Mouse (Mus musculus): ENCODE measurements around the gene Tbx15. TPM values are rescaled to one million over a fixed set of nuclear protein-coding genes. Genes with fewer than 3 reads are reported as not detected.

The Tbx15 gene
- polyA plus RNA-seq, 1 experiment, result not detected

DNA sequence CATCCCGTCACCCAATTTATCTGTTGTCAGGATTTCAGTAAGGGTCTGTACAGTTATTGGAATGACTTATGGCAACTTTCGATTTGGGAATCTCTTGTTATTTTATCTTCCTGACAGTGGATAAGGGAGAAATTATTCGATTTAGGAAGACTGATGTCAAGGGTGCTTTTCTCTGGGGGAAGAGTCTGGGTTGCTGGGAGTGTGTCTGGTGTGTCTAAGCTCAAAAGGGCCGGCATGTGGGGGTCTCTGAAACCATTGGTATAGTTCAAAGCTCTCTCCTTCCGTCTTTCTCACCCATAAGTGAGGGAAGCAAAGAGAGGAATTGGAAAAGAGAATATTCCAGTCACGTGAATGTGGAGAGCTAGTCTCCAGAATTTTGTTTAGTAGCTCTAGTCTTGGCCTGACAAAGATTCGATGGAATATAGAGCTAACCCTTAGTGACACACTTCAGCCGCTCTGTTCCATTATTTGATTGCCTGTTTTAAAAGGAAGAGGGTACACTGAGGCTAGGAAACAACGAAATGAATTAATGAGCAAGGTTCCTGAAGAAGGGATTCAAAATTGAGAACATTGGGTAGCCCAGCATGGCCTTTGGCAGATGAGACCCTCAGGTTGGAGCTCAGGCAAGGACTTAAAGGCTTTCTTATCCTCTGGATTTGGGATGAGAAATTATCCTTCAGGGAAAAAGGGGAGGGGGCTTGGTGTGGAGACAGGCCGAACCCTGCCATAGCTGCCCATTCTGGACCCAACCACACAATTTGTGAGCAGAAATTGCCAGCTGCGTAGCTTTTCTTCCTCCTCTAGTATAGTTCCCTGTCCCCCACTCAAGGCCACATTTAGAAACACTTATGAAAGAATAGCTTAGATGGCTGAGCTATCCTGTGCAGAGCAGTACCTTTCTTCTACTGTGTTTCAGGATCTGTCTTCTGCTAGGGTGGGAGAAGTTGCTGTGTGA lies 15.5 kb downstream of the Tbx15 start:
- no peak overlapping the region for H3K27ac ChIP-seq (ENCODE audit: insufficient read depth, low read depth, low read length)
- H3K4me3 ChIP-seq (ENCODE audit: low read depth, low read length), result no peak overlapping the region
- H3K27me3 ChIP-seq (ENCODE audit: control insufficient read depth, insufficient read depth, low read length), result peaks cover 73% of the 10 kb centered on the region
- H3K4me1 ChIP-seq (ENCODE audit: control insufficient read depth, insufficient read depth, insufficient read length, low read length), result peaks cover 3% of the 10 kb centered on the region
- no peak for TF ChIP-seq POLR2A (IDR thresholded peaks at IDR 0.05; ENCODE audit: low read depth, low read length)
- TF ChIP-seq CTCF (IDR thresholded peaks at IDR 0.05; ENCODE audit: extremely low read depth, insufficient read length, insufficient replicate concordance, low read depth, low read length), result no peak
- H3K36me3 ChIP-seq (ENCODE audit: control insufficient read depth, insufficient read depth, low read length), result no peaks in the 10 kb centered on the region
- WGBS, result 15% methylated on average over 11 of the region's 11 CpGs

DNA sequence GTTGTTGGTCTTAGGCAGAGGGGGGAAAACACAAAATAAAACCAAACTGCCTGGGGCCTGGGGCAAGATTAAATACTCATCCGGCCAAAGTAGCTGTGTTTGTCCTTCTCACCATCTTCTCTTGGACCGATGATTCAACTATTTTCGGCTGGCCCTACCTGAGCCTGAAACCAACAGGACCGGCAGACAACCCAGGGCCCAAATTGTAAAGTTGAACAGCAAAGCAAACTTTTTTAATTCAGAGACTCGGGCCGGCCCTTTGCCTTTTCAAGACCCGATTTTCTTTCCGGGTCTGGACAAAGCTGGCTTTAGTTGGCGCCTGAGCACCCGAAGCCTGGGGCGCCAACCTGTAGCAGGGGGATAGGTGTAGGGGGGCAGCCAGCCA lies 16.2 kb downstream of the Tbx15 start:
- H3K4me1 ChIP-seq (ENCODE audit: control insufficient read depth, insufficient read depth, insufficient read length, low read length), result peaks cover 3% of the 10 kb centered on the region
- 8% methylated on average over 11 of the region's 11 CpGs for WGBS
- H3K4me3 ChIP-seq (ENCODE audit: low read depth, low read length), result no peak overlapping the region
- no peak overlapping the region for H3K27ac ChIP-seq (ENCODE audit: insufficient read depth, low read depth, low read length)
- peaks cover 73% of the 10 kb centered on the region for H3K27me3 ChIP-seq (ENCODE audit: control insufficient read depth, insufficient read depth, low read length)
- H3K36me3 ChIP-seq (ENCODE audit: control insufficient read depth, insufficient read depth, low read length), result no peaks in the 10 kb centered on the region
- TF ChIP-seq CTCF (IDR thresholded peaks at IDR 0.05; ENCODE audit: extremely low read depth, insufficient read length, insufficient replicate concordance, low read depth, low read length) (no peak), POLR2A (IDR thresholded peaks at IDR 0.05; ENCODE audit: low read depth, low read length) (no peak)

DNA sequence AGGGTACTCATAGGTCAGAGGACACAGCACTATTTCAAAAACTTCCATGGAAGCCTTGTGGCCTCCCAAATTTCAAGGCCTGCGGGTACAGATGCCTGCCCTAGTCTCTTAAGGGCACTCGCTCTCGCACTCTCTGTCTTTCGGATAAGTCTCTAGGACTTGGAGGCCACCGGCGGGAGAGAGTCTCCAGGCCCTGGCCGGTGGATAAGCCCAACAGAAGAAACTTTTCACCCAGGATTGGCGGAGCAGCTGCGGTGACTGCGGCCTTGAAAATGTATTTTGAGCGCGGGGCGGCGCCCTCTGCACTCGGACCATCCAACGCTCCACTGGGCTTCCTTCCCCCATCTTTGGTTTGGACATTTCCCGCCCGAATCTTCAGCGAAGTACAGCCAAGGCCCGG lies 16.6 kb downstream of the Tbx15 start:
- peaks cover 3% of the 10 kb centered on the region for H3K4me1 ChIP-seq (ENCODE audit: control insufficient read depth, insufficient read depth, insufficient read length, low read length)
- TF ChIP-seq CTCF (IDR thresholded peaks at IDR 0.05; ENCODE audit: extremely low read depth, insufficient read length, insufficient replicate concordance, low read depth, low read length) (no peak), POLR2A (IDR thresholded peaks at IDR 0.05; ENCODE audit: low read depth, low read length) (no peak)
- H3K36me3 ChIP-seq (ENCODE audit: control insufficient read depth, insufficient read depth, low read length), result no peaks in the 10 kb centered on the region
- WGBS, result 6% methylated on average over 20 of the region's 20 CpGs
- no peak overlapping the region for H3K27ac ChIP-seq (ENCODE audit: insufficient read depth, low read depth, low read length)
- no peak overlapping the region for H3K4me3 ChIP-seq (ENCODE audit: low read depth, low read length)
- H3K27me3 ChIP-seq (ENCODE audit: control insufficient read depth, insufficient read depth, low read length), result peaks cover 73% of the 10 kb centered on the region

DNA sequence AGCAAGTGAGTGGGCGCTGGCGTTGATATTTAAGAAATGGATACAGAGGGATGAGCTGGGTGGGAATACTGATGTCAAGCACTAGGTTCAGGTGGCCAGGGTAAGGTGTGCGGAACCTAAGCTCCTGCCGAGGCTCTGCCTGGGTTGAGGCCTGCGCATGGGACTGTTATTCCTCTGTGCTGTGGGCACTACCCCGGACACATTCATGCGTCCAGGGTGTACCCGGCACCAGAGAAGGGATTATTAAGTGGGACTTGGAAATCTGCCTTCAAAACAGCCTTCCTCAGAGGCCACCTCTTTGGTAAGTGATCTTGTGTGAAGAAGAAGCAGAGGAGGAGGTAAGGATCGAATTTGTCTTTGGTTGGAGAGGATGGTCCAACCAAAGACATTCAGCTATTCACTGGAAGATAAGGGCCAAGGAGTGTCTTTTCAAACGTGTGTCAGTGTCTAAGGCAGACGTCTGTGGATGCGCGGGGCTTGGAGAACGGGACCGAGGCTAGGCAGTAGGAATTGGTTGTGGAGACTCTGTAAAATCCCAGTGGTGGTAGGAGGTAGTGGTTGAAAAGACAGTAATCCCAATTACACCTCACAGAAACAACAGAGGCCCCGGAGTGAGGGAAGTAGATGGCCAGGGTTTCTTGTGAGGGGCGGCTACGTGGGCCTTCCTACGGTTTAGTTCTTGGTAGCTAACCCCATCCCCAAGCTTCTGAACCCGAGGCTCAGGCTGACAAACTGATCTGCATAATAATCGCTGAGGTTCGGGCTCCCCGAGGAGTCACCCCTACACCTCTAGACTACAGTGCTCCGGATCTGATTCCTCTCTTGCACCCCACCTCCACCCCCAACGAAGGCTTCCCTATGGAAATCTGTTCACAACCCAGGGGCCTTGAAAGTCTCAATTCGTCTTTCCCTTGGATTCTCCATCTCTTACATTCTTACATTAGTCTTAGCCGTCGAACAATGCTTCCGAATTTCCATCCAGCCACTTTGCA lies 17.7 kb downstream of the Tbx15 start:
- Histone ChIP-seq H3K4me1 (ENCODE audit: control insufficient read depth, insufficient read depth, insufficient read length, low read length) (peaks cover 3% of the 10 kb centered on the region), H3K36me3 (ENCODE audit: control insufficient read depth, insufficient read depth, low read length) (no peaks in the 10 kb centered on the region), H3K4me3 (ENCODE audit: low read depth, low read length) (no peak overlapping the region), H3K27ac (ENCODE audit: insufficient read depth, low read depth, low read length) (no peak overlapping the region), H3K27me3 (ENCODE audit: control insufficient read depth, insufficient read depth, low read length) (peaks cover 71% of the 10 kb centered on the region)
- 9% methylated on average over 29 of the region's 29 CpGs for WGBS
- TF ChIP-seq POLR2A (IDR thresholded peaks at IDR 0.05; ENCODE audit: low read depth, low read length), result no peak
- TF ChIP-seq CTCF (IDR thresholded peaks at IDR 0.05; ENCODE audit: extremely low read depth, insufficient read length, insufficient replicate concordance, low read depth, low read length), result no peak

DNA sequence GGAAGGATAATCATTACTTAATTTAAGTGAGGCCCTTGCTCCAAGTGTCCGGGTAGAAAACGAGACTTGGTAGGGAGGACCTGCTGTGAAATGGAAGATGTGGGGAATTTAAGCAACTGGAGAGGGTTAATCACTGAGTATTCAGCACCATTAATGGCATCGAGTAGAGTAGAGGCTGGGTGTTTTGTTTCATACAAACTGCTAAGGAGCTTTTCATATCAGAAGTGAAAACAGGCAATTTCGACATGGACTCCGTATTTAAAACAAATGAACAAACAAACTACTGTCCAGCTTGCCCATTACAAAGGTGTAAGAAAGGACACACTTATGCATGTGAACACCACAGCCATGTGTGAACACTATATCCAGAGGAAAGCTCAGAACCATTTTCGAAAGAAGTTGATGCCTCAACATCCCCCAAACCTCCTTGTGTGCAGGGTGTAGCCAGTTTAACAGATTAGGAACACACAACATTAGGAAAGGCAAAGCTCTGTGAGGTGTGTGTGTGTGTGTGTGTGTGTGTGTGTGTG lies 19.6 kb downstream of the Tbx15 start:
- TF ChIP-seq POLR2A (IDR thresholded peaks at IDR 0.05; ENCODE audit: low read depth, low read length), result no peak
- TF ChIP-seq CTCF (IDR thresholded peaks at IDR 0.05; ENCODE audit: extremely low read depth, insufficient read length, insufficient replicate concordance, low read depth, low read length), result no peak
- WGBS, result 15% methylated on average over 6 of the region's 6 CpGs

DNA sequence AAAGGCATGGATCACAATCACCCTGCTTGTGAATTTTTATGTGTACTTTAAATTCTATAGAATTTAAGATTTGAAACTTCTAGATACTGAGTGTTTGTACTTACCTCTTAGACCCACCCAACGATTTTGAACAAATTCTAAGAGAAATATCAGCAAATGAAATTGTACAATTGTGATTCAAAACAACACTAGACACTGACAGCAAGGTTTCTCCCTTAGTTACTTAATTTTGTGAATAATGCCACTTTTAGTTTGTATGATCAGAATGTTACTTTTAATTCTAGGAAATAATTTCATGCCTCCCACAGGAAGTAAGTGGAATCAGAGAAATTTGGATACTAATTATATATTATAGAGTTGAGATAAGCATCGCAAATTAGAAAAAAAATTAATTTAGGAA lies 20.2 kb downstream of the Tbx15 start:
- Histone ChIP-seq H3K4me1 (ENCODE audit: control insufficient read depth, insufficient read depth, insufficient read length, low read length) (no peaks in the 10 kb centered on the region), H3K36me3 (ENCODE audit: control insufficient read depth, insufficient read depth, low read length) (no peaks in the 10 kb centered on the region), H3K27me3 (ENCODE audit: control insufficient read depth, insufficient read depth, low read length) (peaks cover 52% of the 10 kb centered on the region), H3K27ac (ENCODE audit: insufficient read depth, low read depth, low read length) (no peak overlapping the region), H3K4me3 (ENCODE audit: low read depth, low read length) (no peak overlapping the region)
- 47% methylated on average over 2 of the region's 2 CpGs for WGBS
- TF ChIP-seq POLR2A (IDR thresholded peaks at IDR 0.05; ENCODE audit: low read depth, low read length) (no peak), CTCF (IDR thresholded peaks at IDR 0.05; ENCODE audit: extremely low read depth, insufficient read length, insufficient replicate concordance, low read depth, low read length) (no peak)

More for the DNA sequence above, 19.6 kb downstream of the Tbx15 start:
- no peak overlapping the region for H3K4me3 ChIP-seq (ENCODE audit: low read depth, low read length)
- H3K27me3 ChIP-seq (ENCODE audit: control insufficient read depth, insufficient read depth, low read length), result peaks cover 54% of the 10 kb centered on the region
- no peaks in the 10 kb centered on the region for H3K4me1 ChIP-seq (ENCODE audit: control insufficient read depth, insufficient read depth, insufficient read length, low read length)
- no peak overlapping the region for H3K27ac ChIP-seq (ENCODE audit: insufficient read depth, low read depth, low read length)
- no peaks in the 10 kb centered on the region for H3K36me3 ChIP-seq (ENCODE audit: control insufficient read depth, insufficient read depth, low read length)

Measured in small intestine, adult 2 months (tissue).